Comparison of ENCODE assay signal across 12 mouse cellular contexts in the genomic region with DNA sequence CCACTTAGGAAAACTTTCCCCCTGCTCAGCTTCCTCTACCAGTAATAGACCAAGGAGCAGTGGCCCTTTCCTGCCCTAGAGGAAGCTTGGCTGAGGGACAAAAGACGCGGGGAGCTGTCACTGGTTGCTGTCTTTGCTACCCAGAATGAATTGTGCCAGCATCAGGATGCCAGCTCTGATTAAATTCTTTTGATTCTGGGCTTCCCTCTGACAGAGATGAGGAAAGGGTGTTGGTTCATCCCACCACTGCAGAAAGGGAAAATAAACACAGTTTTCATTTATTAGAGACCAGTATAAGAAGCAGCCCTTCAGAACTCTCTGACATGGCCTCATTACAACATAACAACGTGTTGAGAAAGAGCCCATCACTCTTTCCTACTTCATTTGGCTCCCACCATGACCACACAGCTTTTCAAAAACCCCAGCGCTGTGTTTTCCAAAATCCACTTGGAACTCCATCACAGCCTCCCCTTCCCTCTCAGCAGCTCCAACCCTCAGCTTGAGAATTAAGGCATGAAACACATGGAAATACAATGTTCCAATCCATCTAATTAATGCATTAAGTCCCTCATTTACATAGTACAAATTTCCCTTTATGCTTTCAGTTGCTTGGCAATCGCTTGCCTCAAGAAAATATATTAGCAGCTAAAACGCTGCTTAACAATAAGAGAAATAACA.
DNase-seq lines count a peak whose midpoint lies in the region; ATAC-seq and TF ChIP-seq lines count a peak whose summit lies in the region.
"Had no signal": no experiment of that assay in that cellular context is flagged by ENCODE, and none has a peak within 500 bp of the region (broad histone marks: within the 10 kb centered on the region; RNA-seq: fewer than 3 reads in every experiment).

No protein-coding gene starts in this region.

- no peak overlapping the region for H3K4me2 ChIP-seq in lung, postnatal 0 days (replicated peaks; ENCODE audit: low read depth, low read length)

- ATAC-seq in lung, postnatal 0 days: peak; percentile 59; the same call in 1 of the 2 replicates

- H3K9ac ChIP-seq in lung, postnatal 0 days (replicated peaks; ENCODE audit: low read depth): no peak overlapping the region

- 63% methylated on average over 6 of the region's 6 CpGs for whole genome bisulfite sequencing in lung, postnatal 0 days

- H3K4me3 ChIP-seq in lung, postnatal 0 days (ENCODE audit: low read depth, low read length): no peak overlapping the region
- no peak overlapping the region for H3K4me3 ChIP-seq in gastrocnemius, adult 2 months
- H3K4me3 ChIP-seq: limb, embryonic 10.5 days had no signal

- no peaks in the 10 kb centered on the region for H3K4me1 ChIP-seq in lung, postnatal 0 days (ENCODE audit: insufficient read depth, low read depth, low read length)

- H3K27ac ChIP-seq in lung, postnatal 0 days (ENCODE audit: low read length): no peak overlapping the region
- no peak overlapping the region for H3K27ac ChIP-seq in gastrocnemius, adult 2 months

- DNase-seq in kidney, postnatal 14 days: peak; percentile 16
- no peak for DNase-seq in kidney, postnatal 36 days
- DNase-seq in brain, adult 2 months (ENCODE audit: low read depth, low spot score): peak; percentile 27
- peak; percentile 86 to 92 for DNase-seq in cerebellum, postnatal 10 days
- DNase-seq in lung, postnatal 0 days (ENCODE audit: low spot score): peak; percentile 45
- no peak for DNase-seq in gastrocnemius, adult 2 months
- no peak for DNase-seq in thymus, adult 18-20 months
- no peak for DNase-seq in kidney, postnatal 4 days
- DNase-seq: adrenal gland, postnatal 36 days; kidney, adult 2 months had no signal

- intact Hi-C loops in gastrocnemius, adult 2 months (cut with DNase I): no loop called here

- no peaks in the 10 kb centered on the region for H3K27me3 ChIP-seq in lung, postnatal 0 days (replicated peaks; ENCODE audit: insufficient read depth, low read length)
- H3K27me3 ChIP-seq: CH12.LX had no signal

- TF ChIP-seq CTCF in lung, postnatal 0 days (IDR thresholded peaks at IDR 0.05): no peak
- no peak for TF ChIP-seq CTCF in gastrocnemius, adult 2 months (IDR thresholded peaks at IDR 0.05)

- H3K36me3 ChIP-seq in lung, postnatal 0 days (ENCODE audit: insufficient read depth, low read length): no peaks in the 10 kb centered on the region
- H3K36me3 ChIP-seq: limb, embryonic 10.5 days had no signal

- TF ChIP-seq EP300 in lung, postnatal 0 days (IDR thresholded peaks at IDR 0.05): no peak

- no peaks in the 10 kb centered on the region for H3K9me3 ChIP-seq in lung, postnatal 0 days (ENCODE audit: low read length)
- H3K9me3 ChIP-seq: limb, embryonic 10.5 days had no signal

Comparison
In these comparisons a context has a peak if more than half of its experiments do, and no peak if none do; other contexts are left out.
1. DNase-seq: peak in kidney, postnatal 14 days (single experiment), brain, adult 2 months (single experiment), cerebellum, postnatal 10 days (2 of 2) and lung, postnatal 0 days (single experiment); none in kidney, postnatal 36 days (0 of 2), gastrocnemius, adult 2 months (single experiment), thymus, adult 18-20 months (0 of 2) and kidney, postnatal 4 days (0 of 2).